Mouse (Mus musculus) liver (tissue): ENCODE measurements around the gene Nisch.

Source experiments
- DNase-seq: peaks from one replicate; pipeline ENCODE4 v3.0.0-alpha.2; 2020; ENCODE audit warnings: mixed read lengths

The Nisch gene

DNA sequence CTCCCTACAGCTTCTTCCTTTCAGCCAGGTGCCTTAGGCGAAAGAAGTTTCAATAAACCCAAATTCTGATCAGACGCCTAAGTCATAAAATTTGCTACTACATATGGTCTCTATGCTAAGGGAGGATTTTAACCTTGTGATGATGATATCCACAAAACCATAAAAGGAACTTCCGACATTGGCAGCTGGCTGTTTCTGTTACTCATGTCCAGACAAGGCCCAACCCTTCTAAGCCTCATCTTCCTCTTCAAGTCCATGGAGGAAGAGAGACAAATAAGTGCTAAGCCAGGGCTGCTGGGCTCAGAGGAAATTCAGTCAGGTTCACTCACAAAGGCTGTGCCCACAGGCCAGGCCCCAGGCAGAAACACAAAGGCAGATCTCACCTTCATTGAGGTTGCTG is 27.4 kb downstream of the Nisch start:
- DNase-seq = no peak

DNA sequence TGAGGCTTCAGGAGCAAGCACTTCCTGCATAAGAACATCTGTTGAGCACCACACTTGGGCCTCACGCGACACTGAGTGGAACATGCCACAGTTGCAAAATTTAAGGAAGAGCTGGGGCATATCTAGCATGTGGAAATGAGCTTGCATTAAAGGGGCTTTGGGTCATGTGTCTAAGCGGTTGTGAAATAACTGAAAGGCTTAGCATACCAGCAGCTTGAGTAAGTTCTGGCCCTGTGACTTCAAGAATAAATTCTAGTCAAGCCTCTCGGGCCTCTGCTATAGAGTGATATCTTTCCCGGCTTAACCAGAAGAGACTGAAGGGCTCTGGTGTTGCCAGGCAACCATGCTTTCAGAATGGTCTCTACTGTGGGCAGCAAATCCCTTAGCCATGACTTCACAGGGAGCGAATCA is 28.0 kb downstream of the Nisch start:
- no peak for DNase-seq

DNA sequence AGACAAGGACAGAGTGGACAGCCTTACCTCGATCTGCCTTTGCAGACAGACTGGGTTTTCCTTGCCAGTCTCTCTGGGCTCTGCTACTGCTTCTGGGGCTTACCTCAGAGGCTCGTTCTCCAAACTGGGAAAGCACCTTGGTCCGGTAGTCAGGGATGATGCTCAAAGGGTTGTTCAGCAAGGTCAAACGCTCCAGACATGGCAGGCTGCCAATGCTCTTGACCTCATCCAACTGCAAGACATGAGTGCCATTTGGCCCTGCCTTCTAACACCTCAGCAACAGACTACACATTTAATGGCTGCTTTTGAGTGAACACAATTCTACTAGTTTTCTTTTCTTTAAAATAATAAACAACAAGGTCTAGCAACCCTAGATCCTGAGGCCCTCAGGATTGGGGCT is 30.1 kb downstream of the Nisch start:
- DNase-seq = no peak

DNA sequence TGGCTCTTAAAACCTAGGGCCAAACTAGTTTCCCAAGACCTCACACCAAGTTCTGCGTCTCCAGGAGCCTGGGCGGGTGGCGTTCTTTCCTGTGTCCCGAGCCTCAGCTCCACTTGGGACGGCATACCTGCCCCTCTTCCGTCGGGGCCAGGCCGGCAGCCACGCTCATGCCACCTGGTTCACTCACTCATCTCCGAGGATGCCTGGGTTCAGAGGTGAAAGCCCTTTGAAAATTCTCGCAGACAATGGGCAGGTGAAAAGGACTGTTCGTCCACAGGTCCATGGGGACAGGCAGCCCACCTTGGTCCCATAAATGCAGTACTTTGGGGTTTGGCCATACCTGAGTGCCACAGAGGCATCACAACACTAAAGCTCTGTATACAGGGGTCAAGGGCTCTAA is 32.6 kb downstream of the Nisch start:
- DNase-seq = no peak

DNA sequence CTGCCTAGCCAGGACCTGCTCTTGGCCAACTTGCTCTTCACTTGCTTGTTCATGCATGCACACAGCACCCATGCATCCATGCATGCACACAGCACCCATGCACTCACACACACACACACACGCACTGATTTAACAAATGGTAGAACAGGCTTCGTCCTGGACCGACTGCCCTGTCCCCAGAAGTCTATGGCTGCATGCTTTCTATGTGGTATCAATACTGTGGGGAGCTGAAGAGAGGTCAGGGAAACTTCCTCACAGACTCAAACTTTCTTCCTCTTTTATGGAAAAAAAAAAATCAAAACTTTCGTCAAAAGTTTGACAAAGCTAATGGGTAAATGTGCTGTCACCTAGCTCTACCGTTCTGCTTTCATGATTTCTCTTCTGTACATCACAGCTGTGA is 33.2 kb downstream of the Nisch start:
- DNase-seq = no peak

DNA sequence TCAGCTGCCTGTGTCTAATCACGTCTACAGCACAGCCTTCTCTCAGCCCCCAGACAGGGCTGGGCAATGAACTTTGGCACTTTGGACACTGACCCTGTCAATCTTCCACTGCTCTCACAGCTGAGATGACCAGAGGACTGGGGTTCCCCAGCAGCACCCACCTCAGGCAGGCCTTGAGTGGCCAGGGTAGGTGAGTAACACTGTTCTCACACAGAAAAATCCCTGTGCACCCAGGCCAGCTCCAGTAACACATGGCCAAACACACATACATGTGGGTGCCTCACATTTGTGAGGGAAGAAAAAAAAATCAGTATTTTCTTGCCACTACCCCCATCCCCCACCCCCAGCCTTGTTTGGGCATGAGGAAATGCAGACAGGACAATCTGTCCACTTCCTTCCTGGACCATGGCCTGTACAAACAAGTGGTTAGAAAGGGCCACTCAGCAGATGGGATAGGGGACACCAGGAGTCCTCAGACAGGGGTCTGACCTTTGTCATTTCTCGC is 33.9 kb downstream of the Nisch start:
- DNase-seq = no peak

DNA sequence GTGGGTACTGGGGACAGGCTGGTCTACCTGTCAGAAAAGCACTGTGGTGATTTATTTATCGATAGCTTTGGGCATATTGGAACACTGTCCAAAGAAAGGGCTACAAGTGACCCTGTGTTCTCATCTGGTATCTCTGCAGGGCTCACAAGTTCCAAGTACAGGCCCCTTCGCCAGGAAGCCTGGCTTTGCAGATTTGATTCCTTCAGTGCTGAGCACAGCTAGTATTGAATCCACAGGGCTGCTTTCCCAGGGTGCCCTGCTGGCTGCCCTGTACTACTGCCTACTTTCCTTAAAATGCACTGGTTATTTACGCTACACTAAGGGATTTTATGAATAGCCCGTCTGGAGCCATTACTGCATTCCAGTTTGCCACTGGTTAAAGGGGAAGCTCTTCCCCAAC is 35.2 kb downstream of the Nisch start:
- DNase-seq = no peak

DNA sequence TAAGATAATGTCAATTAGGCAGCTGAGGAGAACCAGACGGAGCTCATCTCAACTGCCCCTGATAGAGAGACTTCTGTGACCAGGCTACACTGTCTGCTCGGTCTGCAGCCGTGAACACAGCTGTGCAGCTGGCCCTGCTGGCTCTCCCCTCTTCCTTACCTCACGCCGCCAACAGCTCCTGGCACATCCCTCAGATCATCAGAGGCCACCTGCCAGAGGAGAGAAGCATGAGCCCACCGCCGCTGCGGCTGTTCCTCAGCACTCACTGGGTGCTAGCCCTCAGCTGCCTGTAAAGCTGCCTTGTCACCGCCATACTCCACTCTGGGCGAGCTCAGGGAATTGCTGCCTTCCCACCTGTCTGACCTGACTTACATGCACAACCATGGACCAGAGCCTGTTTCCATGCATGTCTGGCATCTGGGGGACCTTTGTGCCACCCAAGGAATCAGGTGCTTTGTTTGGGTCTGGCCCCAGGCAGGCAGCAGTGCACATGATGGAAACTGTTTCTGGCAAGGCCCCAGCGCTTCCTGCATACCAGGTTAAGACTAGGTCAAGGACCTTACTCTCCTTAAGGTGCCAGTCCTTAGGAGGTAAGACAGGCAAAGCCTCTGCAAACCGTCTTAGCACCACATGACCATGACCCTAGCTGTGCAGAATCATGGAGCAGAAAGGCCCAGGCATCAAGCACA is 36.9 kb downstream of the Nisch start:
- DNase-seq = no peak

DNA sequence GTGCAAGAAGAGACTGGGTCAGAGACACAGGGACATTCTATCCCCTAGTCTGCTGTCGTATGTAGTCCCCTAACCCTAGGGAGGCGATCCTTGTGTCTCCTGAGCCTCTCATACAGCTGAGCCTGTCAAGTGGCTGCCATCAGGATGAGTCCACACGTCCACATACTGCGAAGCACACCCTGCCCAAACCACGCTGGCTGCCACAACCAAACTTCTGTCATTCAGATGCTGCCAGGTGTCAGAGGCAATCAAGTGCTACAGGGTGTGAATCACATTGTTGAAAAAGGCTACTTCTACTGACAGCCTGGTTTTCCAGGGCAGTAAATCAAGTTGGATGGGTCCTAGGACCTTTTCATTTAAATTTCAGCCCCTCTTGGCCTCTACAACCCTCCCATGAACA is 39.0 kb downstream of the Nisch start:
- DNase-seq = no peak

DNA sequence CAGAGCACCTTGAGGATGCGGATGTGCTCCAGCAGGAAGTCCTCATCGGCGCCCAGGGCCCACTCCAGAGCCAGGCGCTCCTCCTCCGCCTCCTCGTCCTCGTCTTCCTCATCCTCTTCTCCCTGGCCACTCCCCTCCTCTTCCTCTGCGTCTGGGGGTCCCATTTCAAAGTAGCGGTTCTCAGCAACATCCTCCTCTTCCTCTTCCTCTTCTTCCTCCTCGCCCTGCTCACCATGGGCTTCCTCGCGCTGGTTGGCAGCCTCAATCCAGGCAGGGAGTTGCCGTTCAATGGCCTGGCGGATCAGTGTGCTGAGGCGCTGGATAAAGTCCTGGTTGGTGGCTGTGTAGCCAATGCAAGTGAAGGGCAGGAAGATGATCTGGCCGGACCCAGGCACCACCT is 39.5 kb downstream of the Nisch start:
- no peak for DNase-seq

DNA sequence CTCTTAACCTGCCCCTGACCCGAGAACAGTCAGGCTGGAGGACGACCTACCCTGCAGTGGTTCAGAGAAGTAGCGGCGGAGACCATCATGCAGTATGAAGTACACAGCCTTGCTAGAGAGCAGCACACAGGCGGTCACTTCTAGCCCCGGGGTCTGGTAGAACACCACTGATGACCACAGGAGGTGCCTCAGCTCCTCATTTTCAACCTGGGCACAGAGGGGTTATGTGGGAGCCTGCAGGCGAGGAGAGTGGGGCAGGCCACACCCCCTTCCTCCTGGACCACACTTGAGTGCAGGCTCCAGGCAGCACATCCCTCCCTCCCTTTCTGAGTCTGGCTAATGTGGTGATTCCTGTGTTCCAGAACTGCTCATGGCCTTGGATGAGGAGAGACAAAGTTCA is 43.2 kb downstream of the Nisch start:
- DNase-seq = no peak

DNA sequence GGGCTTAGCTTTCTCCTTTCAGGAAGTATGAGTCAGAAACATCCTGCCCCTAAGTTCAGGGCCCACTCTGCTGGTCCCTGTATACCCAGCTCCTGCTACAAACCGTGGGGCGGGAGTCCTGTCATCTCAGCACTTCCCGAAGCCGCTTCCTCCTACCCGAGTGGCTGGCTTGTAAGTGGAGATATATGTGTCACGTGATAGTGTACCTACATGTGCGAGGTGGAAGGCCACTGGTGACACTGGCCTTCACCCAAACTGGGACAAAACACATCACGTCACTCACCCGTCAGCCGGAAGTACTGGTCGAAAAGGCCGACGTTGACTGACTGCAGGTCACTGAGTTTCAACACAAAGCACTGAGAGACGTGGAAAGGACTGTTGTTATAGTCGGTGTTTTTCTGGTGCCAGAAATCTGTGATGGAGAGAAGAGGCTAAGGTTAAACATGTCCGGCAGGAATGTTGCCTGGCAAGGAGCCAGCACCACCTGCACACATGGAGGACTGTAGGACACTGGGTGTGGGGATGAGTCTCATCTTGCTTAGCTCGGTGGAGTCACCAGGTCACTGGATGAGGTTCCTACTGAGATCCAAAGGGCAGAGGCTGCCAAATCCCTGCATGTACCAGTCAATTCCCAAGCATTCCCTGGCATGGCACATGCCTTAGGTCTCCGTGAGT is 43.8 kb downstream of the Nisch start:
- no peak for DNase-seq

DNA sequence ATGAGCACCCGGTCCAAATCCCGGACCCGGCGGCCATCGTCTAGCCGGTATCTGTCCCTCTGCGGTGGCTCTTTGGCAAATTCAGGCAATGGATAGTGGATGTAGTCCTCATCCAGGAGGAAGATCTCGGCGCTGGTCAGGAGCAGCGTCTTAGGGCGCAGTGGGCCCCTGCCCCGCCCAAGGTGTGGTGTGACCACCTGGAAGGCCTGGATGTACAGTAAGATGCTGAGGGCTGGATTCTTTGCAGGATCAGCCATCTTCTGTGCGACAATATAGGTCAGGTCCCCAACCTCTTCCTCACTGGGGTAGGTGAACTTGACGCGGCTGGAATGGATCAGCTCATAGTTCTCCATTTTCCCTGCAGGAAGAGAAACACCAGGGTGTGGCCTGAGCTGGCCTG is 44.9 kb downstream of the Nisch start:
- DNase-seq = no peak

DNA sequence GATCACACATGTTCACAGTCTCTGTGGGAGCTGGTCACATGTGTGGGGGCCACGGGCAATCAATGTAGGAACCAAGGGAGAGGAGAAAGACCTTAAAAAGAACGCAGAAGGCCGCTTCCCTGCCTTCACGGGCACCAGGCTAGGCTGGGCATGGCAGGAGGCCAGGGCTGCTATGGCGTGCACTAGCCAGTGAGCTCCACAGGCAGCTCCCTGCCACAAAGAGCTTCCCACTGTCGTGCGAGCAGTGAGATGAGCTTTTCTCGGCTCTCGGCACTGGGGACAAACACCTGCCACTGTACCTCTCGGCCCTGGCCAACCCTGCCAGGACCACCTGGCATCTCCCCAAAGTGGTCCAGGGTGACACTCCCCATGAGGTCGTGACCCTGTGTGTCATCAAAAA is 45.4 kb downstream of the Nisch start:
- DNase-seq = no peak

DNA sequence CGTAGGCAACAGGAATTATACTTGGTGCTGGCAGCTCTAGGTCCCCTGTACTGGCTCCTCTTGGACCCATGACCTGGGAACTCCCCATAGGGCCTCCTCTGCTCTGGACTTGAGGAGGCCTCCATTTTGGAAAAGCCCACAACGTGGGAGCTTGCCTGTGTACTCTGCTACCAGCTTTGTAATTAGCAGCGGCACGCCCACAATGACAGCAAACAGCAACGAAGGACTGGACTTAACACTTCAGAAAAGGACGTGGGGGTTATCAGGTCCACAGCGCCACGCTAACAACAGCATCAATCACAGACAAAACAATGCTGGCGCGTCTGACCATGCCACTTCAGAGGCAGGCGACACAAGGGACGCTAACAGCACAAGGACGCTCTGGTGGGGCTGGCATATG is 45.8 kb downstream of the Nisch start:
- no peak for DNase-seq

DNA sequence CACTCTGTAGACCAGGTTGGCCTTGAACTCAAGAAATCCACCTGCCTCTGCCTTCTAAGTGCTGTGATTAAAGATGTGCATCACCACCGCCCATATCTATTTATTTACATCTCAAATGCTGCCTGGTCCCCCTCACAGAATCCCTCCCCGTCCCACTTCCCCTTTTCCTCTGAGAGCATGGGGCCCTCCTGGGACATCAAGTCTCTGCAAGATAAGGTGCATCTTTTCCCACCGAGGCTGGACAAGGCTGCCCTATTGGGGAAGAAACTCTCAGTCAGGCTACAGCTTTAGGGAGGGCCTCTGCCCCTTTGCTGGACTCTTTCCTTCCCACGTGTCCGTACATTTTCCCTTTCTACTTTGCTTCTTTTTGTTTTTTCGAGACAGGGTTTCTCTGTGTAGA is 47.2 kb downstream of the Nisch start:
- DNase-seq = no peak

DNA sequence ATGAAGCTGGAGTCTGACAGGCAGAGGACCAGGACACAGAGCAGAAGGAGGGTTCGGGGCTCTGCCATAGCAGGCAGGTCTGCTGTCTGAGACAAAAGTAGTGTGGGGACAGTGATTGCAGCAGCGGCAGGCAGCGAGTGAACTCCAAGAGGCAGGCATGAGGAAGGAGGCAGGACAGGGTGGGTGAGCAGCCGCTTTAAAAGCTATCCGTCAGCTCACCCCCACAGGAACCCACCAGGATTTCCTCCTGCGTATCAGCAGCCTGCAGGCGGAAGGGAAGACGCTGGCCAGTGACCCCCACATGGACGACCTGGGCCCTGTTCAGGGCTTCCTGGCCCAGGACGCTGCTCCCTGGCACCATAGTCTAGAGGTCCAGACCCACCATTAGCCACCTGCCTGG is 48.3 kb downstream of the Nisch start, which contains the start of gene Stab1:
Gene Stab1, minus strand, starts transcription at position 217 of the 400 bp plus-strand sequence.
- DNase-seq = peak; percentile 32

DNA sequence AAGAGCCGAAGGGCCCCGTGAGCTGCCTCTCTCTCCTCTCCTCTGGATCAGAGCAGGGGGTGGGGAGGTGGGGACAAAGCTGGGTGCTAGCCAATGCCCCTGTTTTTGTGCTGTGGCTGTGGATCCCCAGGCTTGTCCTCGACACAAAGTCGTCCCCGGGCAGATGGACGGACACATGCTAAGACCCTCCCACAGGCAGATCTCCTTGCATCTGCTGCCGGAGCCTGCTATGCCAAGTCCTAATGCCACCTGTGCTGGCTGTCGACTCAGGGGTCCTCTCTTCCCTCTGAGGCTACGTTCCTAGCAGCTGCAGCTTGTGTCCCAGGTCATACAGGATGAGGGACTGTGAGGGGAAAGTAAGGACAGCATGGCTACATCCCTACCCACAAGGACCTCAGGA is 49.9 kb downstream of the Nisch start:
- DNase-seq = no peak

DNA sequence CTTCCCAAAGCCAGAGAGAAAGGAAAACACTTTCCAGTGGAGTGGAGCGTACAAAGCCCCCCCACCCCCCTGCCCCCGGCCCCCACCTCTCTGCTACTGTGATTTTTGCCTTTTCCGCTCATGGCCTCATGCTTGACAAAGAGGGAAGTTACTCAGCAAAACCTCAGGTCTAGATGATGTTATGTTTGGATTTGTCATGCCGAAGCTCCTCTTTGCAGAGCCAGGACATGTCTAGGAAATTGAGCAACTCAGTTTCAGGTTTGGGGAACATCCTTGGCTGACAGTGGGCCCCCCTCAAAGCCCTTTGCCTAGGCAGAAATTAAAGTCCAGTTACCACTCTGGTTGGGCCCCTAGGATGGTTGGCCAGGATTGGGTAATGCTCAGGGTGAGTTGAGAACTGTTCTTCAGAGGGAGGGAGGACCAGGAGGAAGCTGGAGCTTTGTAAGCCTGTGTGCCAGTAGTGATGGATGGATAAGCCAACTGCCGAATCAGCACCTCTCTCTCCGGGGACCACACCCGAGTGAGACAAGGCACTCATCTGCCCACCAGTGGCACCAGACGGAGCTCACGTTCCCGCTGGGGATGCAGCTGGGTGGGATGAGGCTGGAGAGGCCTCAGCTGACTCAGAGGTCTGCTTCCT is 50.6 kb downstream of the Nisch start:
- peak; percentile 28 for DNase-seq

DNA sequence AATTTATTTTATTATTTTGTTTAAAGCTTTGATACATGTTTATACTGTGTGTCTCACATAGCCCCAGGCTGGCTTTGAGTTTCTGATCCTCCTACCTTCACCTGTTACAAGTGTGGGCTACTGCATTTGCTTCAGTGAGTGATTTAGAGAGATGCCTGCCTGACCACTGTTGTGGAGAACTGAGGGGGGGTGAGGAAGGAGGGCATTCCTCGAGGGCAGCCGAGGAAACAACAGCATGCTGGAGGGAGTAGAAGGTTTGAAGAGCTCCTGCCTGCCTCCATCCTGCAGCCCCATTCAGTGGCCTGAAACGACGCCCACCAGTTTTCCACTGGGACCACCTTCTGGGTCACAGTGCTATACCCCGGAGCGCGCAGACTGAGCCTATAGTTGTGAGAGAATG is 51.3 kb downstream of the Nisch start:
- DNase-seq = no peak

DNA sequence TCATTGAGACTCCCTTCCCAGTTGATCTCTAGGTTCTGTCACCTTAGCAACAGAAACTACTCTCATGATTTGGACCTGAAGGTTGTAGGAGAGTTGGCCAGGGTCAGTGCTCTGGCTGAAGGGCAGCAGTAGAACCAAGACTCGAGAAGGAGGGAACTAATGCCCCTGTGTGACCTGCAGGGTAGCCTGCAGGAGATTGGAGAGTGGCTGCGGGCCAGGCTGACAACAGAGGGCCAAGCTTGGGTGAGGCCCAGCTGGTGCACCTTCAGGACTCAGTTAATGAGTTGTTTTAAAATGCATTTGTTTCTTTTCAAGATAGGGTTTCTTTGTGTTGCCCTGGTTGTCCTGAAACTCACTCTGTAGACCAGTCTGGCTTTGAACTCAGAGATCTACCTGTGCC is 51.7 kb downstream of the Nisch start:
- DNase-seq = no peak

DNA sequence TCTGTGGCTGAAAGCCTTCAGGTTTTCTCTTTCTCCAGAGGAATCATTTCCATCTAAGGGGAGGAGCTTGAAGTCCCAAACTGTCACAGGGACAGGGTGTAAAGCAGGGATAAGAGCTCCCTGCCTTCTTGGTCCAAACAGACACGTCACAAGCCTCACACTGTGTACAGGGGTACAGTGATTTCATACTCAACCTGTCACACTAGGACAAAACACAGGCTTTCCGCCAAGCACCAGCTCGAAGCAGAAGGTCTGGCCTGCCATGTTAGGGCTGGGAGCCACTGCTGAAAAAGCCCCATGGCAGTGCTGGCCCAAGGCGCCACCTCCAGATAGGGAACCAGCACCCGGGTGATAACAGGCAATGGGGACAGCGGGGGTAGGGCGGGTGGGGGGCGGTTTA is 52.7 kb downstream of the Nisch start:
- DNase-seq = peak; percentile 38

DNA sequence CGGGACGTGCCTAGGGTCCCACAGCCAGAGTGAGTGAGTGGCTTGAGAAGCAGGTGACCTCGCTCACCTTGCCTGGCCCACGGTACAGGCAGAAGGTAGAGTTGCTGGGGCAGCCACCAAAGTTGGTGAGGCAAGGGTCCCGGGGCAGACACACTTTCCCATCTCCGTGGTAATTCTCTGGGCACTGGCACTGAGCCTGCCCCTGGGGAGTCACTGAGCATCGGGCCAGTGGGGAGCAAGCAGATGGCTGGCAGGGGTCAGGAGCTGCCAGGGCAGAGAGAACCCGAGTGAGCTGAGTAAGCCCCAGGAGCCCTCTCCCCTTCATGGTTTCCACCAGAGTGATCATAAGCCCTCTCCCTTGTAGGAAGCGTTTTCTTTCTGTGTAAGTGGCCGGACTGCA is 55.1 kb downstream of the Nisch start:
- no peak for DNase-seq

DNA sequence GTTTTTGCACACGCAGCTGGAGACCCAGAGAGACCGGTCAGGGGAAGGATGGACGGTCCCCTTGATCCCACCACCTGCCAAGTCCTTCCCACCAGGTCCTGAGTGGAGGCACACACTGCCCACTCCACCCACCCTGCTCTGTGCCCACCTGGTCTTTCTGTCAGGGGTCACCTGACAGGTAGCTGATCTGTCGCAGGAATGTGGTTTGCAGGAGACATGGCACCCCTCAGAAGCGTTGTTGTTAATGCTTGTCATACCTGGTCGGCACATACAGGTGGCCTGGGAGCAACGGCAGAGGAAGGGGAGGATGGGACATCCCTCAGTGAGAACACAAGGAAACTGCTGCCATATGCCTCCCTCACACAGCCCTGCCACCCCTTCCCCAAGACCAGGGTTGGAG is 55.6 kb downstream of the Nisch start:
- DNase-seq = no peak
